Mouse (Mus musculus) heart, postnatal 0 days (tissue): ENCODE measurements at regions not wholly inside any gene's neighbourhood (a gene's known extent, or its start where the extent isn't known, plus 50 kb on each side); places are given as distances from the start of the nearest gene placed in this dataset.

Experiments
- CTCF ChIP-seq: IDR thresholded peaks from 2 replicates; pipeline ENCODE4 v1.5.1; 2016; ENCODE audit warnings: antibody characterized with exemption, control low read depth, low read depth
- EP300 ChIP-seq: IDR thresholded peaks from 2 replicates; pipeline ENCODE4 v1.6.1; 2016; ENCODE audit warnings: antibody characterized with exemption, low read depth

DNA sequence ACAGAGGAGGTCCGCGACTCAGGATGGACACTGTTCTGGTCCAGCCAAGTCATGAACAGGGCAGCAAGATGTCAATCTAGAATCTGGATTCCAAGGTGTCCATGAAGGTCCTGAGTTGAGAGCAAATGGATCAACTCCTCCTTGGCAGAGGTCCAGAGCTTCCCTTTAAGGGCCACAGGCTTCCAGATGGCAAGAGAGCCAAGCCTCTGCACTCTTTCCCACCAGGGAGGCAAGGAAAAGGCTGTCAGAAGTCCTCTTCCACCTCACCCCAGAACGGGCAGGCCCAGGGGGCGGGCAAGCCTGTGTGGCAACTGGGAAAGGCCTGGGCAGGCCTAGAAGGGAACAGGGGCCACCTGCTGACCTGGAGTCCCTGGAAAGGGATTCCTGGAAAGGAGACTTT is 58.7 kb upstream of the Ppp1r26 start:
- TF ChIP-seq CTCF (no peak), EP300 (no peak)
